Mouse (Mus musculus): ENCODE measurements at regions not wholly inside any gene's neighbourhood (a gene's known extent, or its start where the extent isn't known, plus 50 kb on each side); places are given as distances from the start of the nearest gene placed in this dataset.
"Not testable (repeated sequence)": the region's sequence is repeated elsewhere in the genome, so short reads cannot be mapped to it uniquely, and the experiment has no call there.

- no peaks in the 10 kb centered on the region for H3K4me1 ChIP-seq
- no peak for ATAC-seq (ENCODE audit: low FRiP score)
- H3K9me3 ChIP-seq (replicated peaks): no peaks in the 10 kb centered on the region
- H3K9ac ChIP-seq: no peak overlapping the region
- H3K27ac ChIP-seq: no peak overlapping the region
- no peaks in the 10 kb centered on the region for H3K36me3 ChIP-seq
- WGBS: 45% methylated on average over 3 of the region's 3 CpGs
- no peaks in the 10 kb centered on the region for H3K27me3 ChIP-seq
- no peak overlapping the region for H3K4me3 ChIP-seq
- H3K4me2 ChIP-seq (replicated peaks): no peak overlapping the region
Measured at GRCm38 (mm10) chr6:102005627-102006026, 567.3 kb downstream of the Cntn3 start.

DNA sequence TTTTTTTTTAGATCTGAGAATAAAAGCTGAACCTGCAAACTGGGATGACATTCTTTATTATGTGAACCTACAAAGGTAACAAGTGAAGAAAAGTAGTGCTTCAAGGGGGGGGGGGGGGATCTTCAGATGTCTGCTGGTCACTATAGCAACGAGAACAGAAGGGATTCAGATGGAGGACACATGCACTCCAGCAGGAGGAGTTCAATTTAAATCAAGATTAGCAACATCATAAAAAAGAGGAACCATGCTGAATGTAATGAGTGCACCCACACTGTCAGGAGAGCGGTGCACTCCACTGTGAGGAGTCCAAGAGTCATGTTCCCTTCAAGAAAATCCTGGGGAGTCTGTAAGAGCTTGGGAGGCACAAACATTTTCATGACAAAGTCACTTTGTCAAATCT lies 574.7 kb downstream of the Cntn3 start:
- Histone ChIP-seq H3K4me3 (no peak overlapping the region), H3K9ac (no peak overlapping the region), H3K27me3 (no peaks in the 10 kb centered on the region), H3K9me3 (replicated peaks) (no peaks in the 10 kb centered on the region), H3K36me3 (no peaks in the 10 kb centered on the region), H3K4me2 (replicated peaks) (no peak overlapping the region), H3K4me1 (no peaks in the 10 kb centered on the region), H3K27ac (no peak overlapping the region)
- peak; percentile 58; the same call in 1 of the 2 replicates for ATAC-seq (ENCODE audit: low FRiP score)
- WGBS: 35% methylated on average over 2 of the region's 2 CpGs

DNA sequence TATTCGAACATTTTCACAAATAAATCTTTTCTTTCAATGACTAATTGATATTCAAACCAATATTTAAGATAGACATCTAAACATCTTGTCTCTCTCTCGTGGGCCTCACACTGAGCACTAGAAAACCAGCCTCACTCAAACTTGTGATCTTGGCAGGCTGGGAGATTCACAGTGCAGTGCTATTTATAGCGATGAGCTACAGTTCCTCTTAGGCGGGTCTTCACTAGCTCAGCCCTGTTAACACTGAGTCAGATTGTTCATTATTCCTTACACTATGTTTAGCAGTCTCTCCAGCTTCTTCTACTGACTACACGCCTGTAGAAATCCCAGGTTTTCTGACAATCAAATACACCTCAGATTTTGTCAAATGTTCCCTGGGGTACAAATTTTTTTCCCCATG lies 575.3 kb downstream of the Cntn3 start:
- no peak overlapping the region for H3K4me3 ChIP-seq
- 53% methylated on average over 5 of the region's 5 CpGs for WGBS
- H3K27ac ChIP-seq: no peak overlapping the region
- no peaks in the 10 kb centered on the region for H3K36me3 ChIP-seq
- no peak overlapping the region for H3K4me2 ChIP-seq (replicated peaks)
- H3K9ac ChIP-seq: no peak overlapping the region
- H3K9me3 ChIP-seq (replicated peaks): no peaks in the 10 kb centered on the region
- H3K4me1 ChIP-seq: no peaks in the 10 kb centered on the region
- H3K27me3 ChIP-seq: no peaks in the 10 kb centered on the region
- ATAC-seq (ENCODE audit: low FRiP score): 0 out of 2 replicates have a peak, but pooled peaks have one; percentile 54

DNA sequence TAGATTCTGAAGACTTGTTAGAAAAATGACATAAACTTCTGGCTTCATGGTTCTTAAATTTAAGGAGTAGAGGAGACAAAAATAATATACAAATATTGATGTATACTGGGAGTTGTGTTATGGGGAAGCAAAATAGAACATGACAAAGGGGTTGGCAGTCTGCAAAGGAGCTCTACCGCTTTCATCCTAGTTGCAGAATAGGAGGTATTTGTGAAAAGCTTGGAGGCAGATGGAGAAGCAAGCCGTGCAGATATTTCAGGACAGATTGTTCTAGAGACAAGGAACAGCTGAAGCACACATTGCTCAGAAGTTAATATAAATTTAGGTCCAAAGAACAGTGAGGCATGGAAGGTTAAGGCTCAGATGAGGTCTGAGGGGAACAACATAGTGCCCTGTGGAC lies 580.1 kb downstream of the Cntn3 start:
- Histone ChIP-seq H3K27me3 (no peaks in the 10 kb centered on the region), H3K4me1 (no peaks in the 10 kb centered on the region), H3K9ac (no peak overlapping the region), H3K9me3 (replicated peaks) (no peaks in the 10 kb centered on the region), H3K27ac (no peak overlapping the region), H3K4me3 (no peak overlapping the region), H3K4me2 (replicated peaks) (no peak overlapping the region), H3K36me3 (no peaks in the 10 kb centered on the region)
- ATAC-seq (ENCODE audit: low FRiP score): no peak
- 84% methylated on average over 2 of the region's 2 CpGs for WGBS

GRCm38 (mm10) chr6:101981656-101982055 lies 591.2 kb downstream of the Cntn3 start:
- WGBS: 60% methylated on average over 1 of the region's 1 CpGs
- H3K9ac ChIP-seq: no peak overlapping the region
- no peak overlapping the region for H3K4me2 ChIP-seq (replicated peaks)
- no peak for ATAC-seq (ENCODE audit: low FRiP score)
- no peaks in the 10 kb centered on the region for H3K9me3 ChIP-seq (replicated peaks)
- no peaks in the 10 kb centered on the region for H3K4me1 ChIP-seq
- no peaks in the 10 kb centered on the region for H3K36me3 ChIP-seq
- H3K4me3 ChIP-seq: no peak overlapping the region
- no peaks in the 10 kb centered on the region for H3K27me3 ChIP-seq
- H3K27ac ChIP-seq: no peak overlapping the region

DNA sequence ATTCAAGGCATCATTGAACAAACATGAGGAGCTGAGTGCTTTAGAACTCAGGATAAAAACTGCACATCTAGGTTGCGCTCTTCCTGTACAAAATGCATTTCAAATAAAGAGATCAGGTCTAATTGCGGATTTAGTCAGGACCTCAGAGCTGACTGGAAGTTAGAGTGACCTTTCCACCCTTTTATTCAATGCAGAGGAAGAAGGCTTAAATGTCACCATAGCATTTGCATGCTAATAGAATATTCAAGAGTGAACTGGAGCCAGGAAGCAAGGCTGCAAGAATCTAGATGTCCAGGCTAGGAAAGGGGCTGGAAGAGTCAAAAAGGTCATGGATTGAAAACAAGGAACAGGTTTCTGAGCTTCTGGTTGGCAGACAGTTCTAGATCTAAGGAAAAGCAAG lies 593.7 kb downstream of the Cntn3 start:
- ATAC-seq (ENCODE audit: low FRiP score): no peak

GRCm38 (mm10) chr6:101964941-101965340 lies 587.2 kb upstream of the Pdzrn3 start:
- H3K4me1 ChIP-seq: no peaks in the 10 kb centered on the region
- no peak overlapping the region for H3K9ac ChIP-seq
- no peaks in the 10 kb centered on the region for H3K36me3 ChIP-seq
- no peak for ATAC-seq (ENCODE audit: low FRiP score)
- no peaks in the 10 kb centered on the region for H3K9me3 ChIP-seq (replicated peaks)
- H3K4me3 ChIP-seq: no peak overlapping the region
- H3K27ac ChIP-seq: no peak overlapping the region
- 83% methylated on average over 2 of the region's 2 CpGs for WGBS
- no peaks in the 10 kb centered on the region for H3K27me3 ChIP-seq
- H3K4me2 ChIP-seq (replicated peaks): no peak overlapping the region

More for the DNA sequence above, 593.7 kb downstream of the Cntn3 start:
- H3K27me3 ChIP-seq: no peaks in the 10 kb centered on the region
- H3K9ac ChIP-seq: no peak overlapping the region
- WGBS: 54% methylated on average over 2 of the region's 2 CpGs
- H3K4me2 ChIP-seq (replicated peaks): no peak overlapping the region
- no peaks in the 10 kb centered on the region for H3K9me3 ChIP-seq (replicated peaks)
- H3K4me1 ChIP-seq: no peaks in the 10 kb centered on the region
- no peak overlapping the region for H3K4me3 ChIP-seq
- H3K36me3 ChIP-seq: no peaks in the 10 kb centered on the region
- no peak overlapping the region for H3K27ac ChIP-seq

- H3K9me3 ChIP-seq (replicated peaks); H3K36me3 ChIP-seq; H3K4me1 ChIP-seq; H3K27me3 ChIP-seq; H3K9ac ChIP-seq; H3K4me3 ChIP-seq; ATAC-seq (ENCODE audit: low FRiP score); H3K4me2 ChIP-seq (replicated peaks); H3K27ac ChIP-seq: not testable (repeated sequence)
- WGBS: 94% methylated on average over 3 of the region's 3 CpGs
Measured at GRCm38 (mm10) chr6:101961476-101961875, 583.8 kb upstream of the Pdzrn3 start.

DNA sequence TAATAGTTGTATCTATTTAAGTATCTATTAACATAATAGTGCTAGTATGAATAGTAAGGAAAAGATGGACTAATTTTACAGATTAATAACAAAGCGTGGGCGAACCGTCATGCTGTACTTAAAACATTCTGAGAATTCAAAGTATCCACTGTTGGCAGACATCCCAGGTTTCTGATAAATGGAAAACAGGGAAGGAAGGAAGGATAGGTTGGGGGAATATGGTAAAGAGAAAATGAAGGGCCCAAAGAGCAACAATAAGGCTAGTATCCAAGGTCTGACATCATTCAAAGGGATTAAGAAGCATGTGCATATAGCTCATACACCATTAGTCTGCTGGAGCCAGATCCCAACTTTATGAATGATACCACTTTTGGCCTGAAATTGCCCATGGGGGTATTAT lies 572.0 kb upstream of the Pdzrn3 start:
- Histone ChIP-seq H3K27ac (no peak overlapping the region), H3K9ac (no peak overlapping the region), H3K36me3 (no peaks in the 10 kb centered on the region), H3K27me3 (no peaks in the 10 kb centered on the region), H3K4me1 (no peaks in the 10 kb centered on the region), H3K4me3 (no peak overlapping the region), H3K4me2 (replicated peaks) (no peak overlapping the region), H3K9me3 (replicated peaks) (no peaks in the 10 kb centered on the region)
- no peak for ATAC-seq (ENCODE audit: low FRiP score)
- WGBS: 88% methylated on average over 3 of the region's 3 CpGs

- Histone ChIP-seq H3K4me3 (no peak overlapping the region), H3K9ac (no peak overlapping the region), H3K9me3 (replicated peaks) (no peaks in the 10 kb centered on the region), H3K4me2 (replicated peaks) (no peak overlapping the region), H3K27ac (no peak overlapping the region), H3K36me3 (no peaks in the 10 kb centered on the region), H3K27me3 (no peaks in the 10 kb centered on the region), H3K4me1 (no peaks in the 10 kb centered on the region)
- ATAC-seq (ENCODE audit: low FRiP score): no peak
- WGBS: 90% methylated on average over 2 of the region's 2 CpGs
Measured at GRCm38 (mm10) chr6:101948950-101949349, 571.3 kb upstream of the Pdzrn3 start.

- Histone ChIP-seq H3K36me3 (no peaks in the 10 kb centered on the region), H3K4me1 (no peaks in the 10 kb centered on the region), H3K27ac (no peak overlapping the region), H3K27me3 (no peaks in the 10 kb centered on the region), H3K4me2 (replicated peaks) (no peak overlapping the region), H3K9me3 (replicated peaks) (no peaks in the 10 kb centered on the region), H3K4me3 (no peak overlapping the region), H3K9ac (no peak overlapping the region)
- WGBS: 61% methylated on average over 3 of the region's 3 CpGs
- ATAC-seq (ENCODE audit: low FRiP score): no peak
Measured at GRCm38 (mm10) chr6:101940266-101940866, 562.7 kb upstream of the Pdzrn3 start.

GRCm38 (mm10) chr6:101938393-101938985 lies 560.8 kb upstream of the Pdzrn3 start:
- no peaks in the 10 kb centered on the region for H3K4me1 ChIP-seq
- 72% methylated on average over 4 of the region's 4 CpGs for WGBS
- no peak overlapping the region for H3K4me2 ChIP-seq (replicated peaks)
- H3K27me3 ChIP-seq: no peaks in the 10 kb centered on the region
- no peak overlapping the region for H3K4me3 ChIP-seq
- no peak overlapping the region for H3K9ac ChIP-seq
- H3K9me3 ChIP-seq (replicated peaks): no peaks in the 10 kb centered on the region
- ATAC-seq (ENCODE audit: low FRiP score): no peak
- H3K36me3 ChIP-seq: no peaks in the 10 kb centered on the region
- no peak overlapping the region for H3K27ac ChIP-seq
